Mouse (Mus musculus) cerebellum, postnatal 36 days (tissue): ENCODE measurements around the gene Apol6.

Experiments used
- DNase-seq, 2 experiments: peaks; one replicate each; pipeline ENCODE4 v3.0.0; 2021 to 2022; ENCODE audit warnings: mixed read lengths in 2 of 2

The Apol6 gene

GRCm38 (mm10) chr15:77072556-77073163, 28.1 kb downstream of the Apol6 start:
- no peak for DNase-seq

GRCm38 (mm10) chr15:77076523-77076922, 32.0 kb downstream of the Apol6 start:
- no peak for DNase-seq

GRCm38 (mm10) chr15:77077906-77078305, 33.4 kb downstream of the Apol6 start:
- DNase-seq = no peak

- DNase-seq = no peak
Observed at GRCm38 (mm10) chr15:77078786-77079185, 34.3 kb downstream of the Apol6 start.

- DNase-seq = no peak
Observed at GRCm38 (mm10) chr15:77079256-77079822, 34.8 kb downstream of the Apol6 start.

- DNase-seq = no peak
Observed at GRCm38 (mm10) chr15:77079890-77080361, 35.4 kb downstream of the Apol6 start.

GRCm38 (mm10) chr15:77080684-77081254, 36.2 kb downstream of the Apol6 start:
- no peak for DNase-seq

GRCm38 (mm10) chr15:77081454-77081853, 36.9 kb downstream of the Apol6 start:
- no peak for DNase-seq

- DNase-seq = peak; percentile 25 to 44
Observed at GRCm38 (mm10) chr15:77085818-77086217, 41.3 kb downstream of the Apol6 start.

GRCm38 (mm10) chr15:77086488-77086887, 42.0 kb downstream of the Apol6 start:
- DNase-seq = no peak

- no peak for DNase-seq
Observed at GRCm38 (mm10) chr15:77089249-77089648, 44.7 kb downstream of the Apol6 start.

GRCm38 (mm10) chr15:77090531-77090930, 46.0 kb downstream of the Apol6 start:
- DNase-seq = no peak

- no peak for DNase-seq
Observed at GRCm38 (mm10) chr15:77091394-77091793, 46.9 kb downstream of the Apol6 start.

GRCm38 (mm10) chr15:77094431-77094830, 49.9 kb downstream of the Apol6 start:
- DNase-seq = no peak

GRCm38 (mm10) chr15:77095216-77095615, 50.7 kb downstream of the Apol6 start:
- DNase-seq = no peak

- DNase-seq = no peak
Observed at GRCm38 (mm10) chr15:77097358-77097757, 52.8 kb downstream of the Apol6 start.

- no peak for DNase-seq
Observed at GRCm38 (mm10) chr15:77099756-77100155, 55.2 kb downstream of the Apol6 start.

GRCm38 (mm10) chr15:77102685-77103084, 58.2 kb downstream of the Apol6 start:
- DNase-seq = no peak

GRCm38 (mm10) chr15:77104349-77105158, 60.0 kb downstream of the Apol6 start:
- DNase-seq = no peak

- DNase-seq = no peak
Observed at GRCm38 (mm10) chr15:77105273-77105672, 60.7 kb downstream of the Apol6 start.
